Mouse (Mus musculus) liver, embryonic 13.5 days (tissue): ENCODE data around the gene Alkal2. TPM values are rescaled to one million over a fixed set of nuclear protein-coding genes. Genes with fewer than 3 reads are reported as not detected.

Experiments
- ATAC-seq: fragments of 200-750 bp; cut with Nextera tagmentation; 2 replicates; pipeline ENCODE4 v1.8.0; 2017; ENCODE audit warnings: low read depth, mild to moderate bottlenecking, moderate number of reproducible peaks, moderate library complexity
- DNase-seq: peaks from one replicate; pipeline ENCODE4 v3.0.0; 2022
- H3K27ac ChIP-seq: fragments of 300-500 bp; sonication (generic); 2 replicates; pipeline ENCODE4 v1.5.1; 2015; ENCODE audit warnings: moderate library complexity, mild to moderate bottlenecking, inconsistent platforms
- H3K27me3 ChIP-seq: fragments of 300-500 bp; sonication (generic); 2 replicates; pipeline ENCODE4 v1.6.1; 2015; ENCODE audit warnings: mild to moderate bottlenecking, inconsistent platforms
- H3K36me3 ChIP-seq: fragments of 300-500 bp; sonication (generic); 2 replicates; pipeline ENCODE4 v1.6.1; 2015; ENCODE audit warnings: mild to moderate bottlenecking, inconsistent platforms
- H3K4me1 ChIP-seq: fragments of 300-500 bp; sonication (generic); replicated peaks from 2 replicates; pipeline ENCODE4 v1.6.1; 2015; ENCODE audit warnings: inconsistent platforms
- H3K4me2 ChIP-seq: fragments of 300-500 bp; sonication (generic); 2 replicates; pipeline ENCODE4 v1.6.1; 2015; ENCODE audit warnings: inconsistent platforms, mild to moderate bottlenecking, moderate library complexity
- H3K4me3 ChIP-seq: fragments of 300-500 bp; sonication (generic); replicated peaks from 2 replicates; pipeline ENCODE4 v1.5.1; 2015; ENCODE audit warnings: mild to moderate bottlenecking, inconsistent platforms
- H3K9ac ChIP-seq: fragments of 300-500 bp; sonication (generic); 2 replicates; pipeline ENCODE4 v1.6.1; 2015; ENCODE audit warnings: mild to moderate bottlenecking, inconsistent platforms
- H3K9me3 ChIP-seq: fragments of 300-500 bp; sonication (generic); replicated peaks from 2 replicates; pipeline ENCODE4 v1.6.1; 2016; ENCODE audit warnings: inconsistent platforms
- WGBS: fragments of 180-500 bp; shearing (Covaris S2); methylation state at CpG from one replicate; pipeline ENCODE4 v1.1.7; 2015; ENCODE audit not compliant: insufficient replicate concordance; 5-methylcytosine and 5-hydroxymethylcytosine counted together
- polyA plus RNA-seq: library from polyadenylated mRNA; unstranded; fragments of >200 nt; fragmentation: Nextera tagmentation; extraction: Ambion mirVana; gene quantifications from 2 replicates; pipeline ENCODE4 v1.2.1, GENCODE M21; 2015

The Alkal2 gene
- polyA plus RNA-seq = 0.09 TPM in 1 of 2 replicates, not detected in the other

DNA sequence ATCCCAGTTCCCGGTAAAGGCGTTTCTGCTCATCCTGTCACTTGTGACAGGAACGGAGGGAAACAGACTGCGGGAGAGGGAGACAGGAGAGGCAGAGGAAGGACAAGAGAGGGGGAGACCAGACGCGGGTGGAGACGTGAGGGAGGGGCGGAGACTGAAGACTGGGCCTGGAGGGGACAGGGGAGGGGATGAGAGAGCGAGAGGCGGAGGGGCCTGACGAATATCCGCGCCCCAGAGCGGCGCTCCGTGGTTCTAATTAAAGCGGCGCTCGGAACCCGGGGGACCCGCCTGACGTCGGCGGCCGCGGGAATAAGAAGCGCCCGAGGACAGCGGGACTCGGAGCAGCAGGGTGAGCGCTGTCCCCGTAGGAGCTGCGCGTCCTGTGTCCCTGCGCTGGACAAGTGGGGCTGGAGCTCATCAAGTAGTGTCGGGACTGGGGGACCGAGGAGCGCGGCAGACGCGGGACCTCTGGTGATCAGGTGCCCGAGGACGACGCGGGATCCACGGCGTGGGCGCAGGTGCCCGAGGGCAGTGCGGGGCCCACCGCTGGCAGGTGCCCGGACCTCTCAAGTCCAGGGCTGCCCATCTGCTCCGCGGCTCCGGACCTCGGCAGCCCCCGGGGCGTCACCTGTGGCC, at the start of gene Alkal2:
TSS of gene Alkal2 (plus strand) at position 337 of the 636 bp plus-strand sequence.
- Histone ChIP-seq H3K36me3 (no peaks in the 10 kb centered on the region), H3K27ac (no peak within 1 kb of the TSS), H3K4me3 (peak within 1 kb of the TSS; percentile 41), H3K9me3 (no peaks in the 10 kb centered on the region), H3K27me3 (peaks cover 77% of the 10 kb centered on the region), H3K4me2 (peak within 1 kb of the TSS; percentile 53), H3K4me1 (peaks cover 23% of the 10 kb centered on the region), H3K9ac (no peak within 1 kb of the TSS)
- no peak for DNase-seq
- WGBS = 2% methylated on average over 51 of the region's 58 CpGs
- ATAC-seq = no peak

DNA sequence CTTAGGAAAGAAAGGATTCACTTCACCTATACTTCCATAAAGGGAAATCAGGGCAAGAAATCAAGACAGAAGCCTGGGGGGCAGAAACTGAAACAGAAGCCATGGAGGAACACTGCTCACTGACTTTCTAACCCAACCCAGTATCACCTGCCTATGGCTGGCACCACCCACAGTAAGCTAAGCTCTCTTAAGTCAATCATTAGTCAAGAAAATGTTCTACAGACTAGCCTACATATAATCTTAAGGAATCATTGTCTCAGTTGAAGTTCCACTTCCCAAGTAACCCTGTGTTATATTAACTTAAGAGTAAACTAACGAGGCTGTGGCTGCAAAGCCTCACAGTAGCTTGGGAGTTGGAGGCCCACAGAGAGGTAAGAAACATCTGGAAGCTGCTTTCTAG, 35.6 kb upstream of the Alkal2 start:
- WGBS = 48% methylated on average over 1 of the region's 1 CpGs

DNA sequence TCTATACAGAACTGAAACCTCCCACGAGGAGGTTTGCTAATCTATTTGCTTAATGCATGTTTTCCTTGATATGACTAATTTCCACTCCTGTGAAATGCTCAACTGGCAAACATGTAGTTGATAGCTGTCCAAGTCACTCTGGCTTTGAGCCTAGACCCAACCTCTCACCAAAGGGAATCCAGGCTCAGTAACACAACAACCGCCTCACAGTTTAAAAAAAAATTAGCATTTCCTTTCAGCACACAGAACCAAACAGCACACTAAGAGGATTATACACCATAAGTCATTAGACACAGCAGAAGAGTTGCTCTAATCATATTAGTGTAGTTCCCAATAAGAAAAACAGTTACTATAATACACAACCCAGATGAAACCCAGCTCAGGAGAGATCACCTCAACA, 33.2 kb upstream of the Alkal2 start:
- 54% methylated on average over 2 of the region's 2 CpGs for WGBS
- Histone ChIP-seq H3K27ac (no peak overlapping the region), H3K27me3 (no peaks in the 10 kb centered on the region), H3K36me3 (no peaks in the 10 kb centered on the region), H3K9me3 (no peaks in the 10 kb centered on the region), H3K9ac (no peak overlapping the region), H3K4me3 (no peak overlapping the region), H3K4me2 (no peak overlapping the region), H3K4me1 (no peaks in the 10 kb centered on the region)
- ATAC-seq (no peak), DNase-seq (no peak)

More for the DNA sequence above, 35.6 kb upstream of the Alkal2 start:
- no peaks in the 10 kb centered on the region for H3K4me1 ChIP-seq
- no peak overlapping the region for H3K9ac ChIP-seq
- H3K4me3 ChIP-seq = no peak overlapping the region
- ATAC-seq (no peak), DNase-seq (no peak)
- H3K27ac ChIP-seq = no peak overlapping the region
- H3K27me3 ChIP-seq = no peaks in the 10 kb centered on the region
- H3K36me3 ChIP-seq = no peaks in the 10 kb centered on the region
- no peaks in the 10 kb centered on the region for H3K9me3 ChIP-seq
- H3K4me2 ChIP-seq = no peak overlapping the region

DNA sequence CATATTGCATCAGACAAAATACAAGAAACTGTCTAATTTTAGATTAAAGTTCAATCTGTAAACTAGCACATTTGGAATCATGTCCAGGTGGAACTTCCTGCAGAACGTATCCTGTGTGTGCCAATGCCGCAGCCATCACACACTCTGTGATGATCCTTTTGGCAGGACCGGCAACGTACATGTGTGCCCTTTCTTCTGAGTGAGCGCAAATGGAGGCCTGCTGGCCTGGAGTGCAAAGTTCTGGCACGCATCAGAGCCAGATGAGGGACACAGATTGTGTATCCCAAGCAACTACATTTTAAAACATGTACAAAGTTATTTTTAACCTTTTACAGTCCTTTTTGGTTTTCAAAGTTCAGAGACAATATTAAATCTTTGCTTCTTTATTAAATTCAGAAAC, 32.3 kb upstream of the Alkal2 start:
- no peak for ATAC-seq
- no peak for DNase-seq
- 76% methylated on average over 6 of the region's 6 CpGs for WGBS
- Histone ChIP-seq H3K4me3 (no peak overlapping the region), H3K9ac (no peak overlapping the region), H3K27me3 (no peaks in the 10 kb centered on the region), H3K36me3 (no peaks in the 10 kb centered on the region), H3K4me1 (no peaks in the 10 kb centered on the region), H3K27ac (no peak overlapping the region), H3K9me3 (no peaks in the 10 kb centered on the region), H3K4me2 (no peak overlapping the region)

DNA sequence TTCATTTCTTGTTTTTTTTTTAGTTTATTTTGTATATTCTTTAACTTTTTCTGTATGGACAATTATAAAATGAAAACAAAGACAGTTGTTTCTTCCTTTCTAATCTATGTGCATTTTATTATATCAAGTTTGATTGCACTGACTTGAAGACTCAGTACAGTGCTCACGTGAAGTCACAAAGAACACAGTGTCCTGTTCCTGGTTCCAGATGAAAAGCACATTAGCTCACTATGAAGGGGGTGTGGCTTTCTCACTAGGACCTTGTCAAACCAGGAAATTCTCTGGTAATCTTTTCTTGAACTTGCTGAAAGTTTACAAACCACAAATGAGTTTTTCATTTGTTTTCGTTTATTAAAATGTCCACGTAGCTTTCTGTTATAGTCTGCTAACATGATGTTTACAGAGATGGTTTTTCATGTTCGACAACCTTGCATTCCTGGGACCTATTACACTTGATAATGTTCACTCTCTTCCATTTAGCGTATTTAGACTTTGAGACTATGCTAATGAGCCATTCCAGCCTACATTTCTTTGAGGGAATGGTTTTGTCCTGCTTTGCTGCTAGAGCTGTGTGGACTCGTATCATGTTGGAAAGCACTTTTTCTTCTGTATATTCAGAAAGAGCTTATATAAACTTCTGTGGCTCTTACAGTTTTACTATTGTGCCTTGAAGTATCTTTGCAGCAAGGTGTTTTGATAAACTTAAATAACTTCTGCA, 28.5 kb upstream of the Alkal2 start:
- H3K4me2 ChIP-seq = no peak overlapping the region
- H3K4me1 ChIP-seq = no peaks in the 10 kb centered on the region
- DNase-seq = no peak
- H3K27ac ChIP-seq = no peak overlapping the region
- H3K4me3 ChIP-seq = no peak overlapping the region
- H3K9ac ChIP-seq = no peak overlapping the region
- no peaks in the 10 kb centered on the region for H3K27me3 ChIP-seq
- H3K36me3 ChIP-seq = no peaks in the 10 kb centered on the region
- WGBS = 60% methylated on average over 6 of the region's 6 CpGs
- ATAC-seq = no peak
- H3K9me3 ChIP-seq = no peaks in the 10 kb centered on the region

DNA sequence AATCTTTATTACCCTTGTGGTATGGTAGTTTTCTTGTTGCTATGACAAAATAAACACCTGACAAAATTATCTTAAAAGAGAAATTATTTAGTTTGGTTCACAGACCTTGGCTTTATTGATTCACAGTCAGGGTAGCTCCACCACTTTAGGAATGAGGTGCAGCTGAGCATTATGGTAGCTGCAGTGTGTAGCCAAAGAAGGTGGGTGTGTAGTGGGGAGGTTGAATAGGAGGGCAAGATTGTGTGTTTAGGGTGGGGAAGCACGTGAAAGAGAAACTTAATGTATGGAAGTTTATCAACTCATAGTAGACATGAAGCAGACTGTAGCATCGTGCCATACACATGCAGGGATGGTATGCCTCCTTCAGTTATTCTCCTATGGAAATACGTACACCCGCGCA, 27.9 kb upstream of the Alkal2 start:
- H3K9me3 ChIP-seq = no peaks in the 10 kb centered on the region
- H3K4me2 ChIP-seq = no peak overlapping the region
- no peak for DNase-seq
- no peak overlapping the region for H3K9ac ChIP-seq
- H3K27me3 ChIP-seq = no peaks in the 10 kb centered on the region
- H3K36me3 ChIP-seq = no peaks in the 10 kb centered on the region
- no peak for ATAC-seq
- H3K4me1 ChIP-seq = no peaks in the 10 kb centered on the region
- 76% methylated on average over 5 of the region's 5 CpGs for WGBS
- H3K4me3 ChIP-seq = no peak overlapping the region
- H3K27ac ChIP-seq = no peak overlapping the region

- Histone ChIP-seq H3K27ac (no peak overlapping the region), H3K4me1 (no peaks in the 10 kb centered on the region), H3K4me3 (no peak overlapping the region), H3K27me3 (no peaks in the 10 kb centered on the region), H3K9me3 (no peaks in the 10 kb centered on the region), H3K4me2 (no peak overlapping the region), H3K36me3 (no peaks in the 10 kb centered on the region), H3K9ac (no peak overlapping the region)
- WGBS = 50% methylated on average over 2 of the region's 2 CpGs
- ATAC-seq (no peak), DNase-seq (no peak)
These were observed 19.8 kb upstream of the Alkal2 start for GRCm38 (mm10) chr12:30864347-30864746.

DNA sequence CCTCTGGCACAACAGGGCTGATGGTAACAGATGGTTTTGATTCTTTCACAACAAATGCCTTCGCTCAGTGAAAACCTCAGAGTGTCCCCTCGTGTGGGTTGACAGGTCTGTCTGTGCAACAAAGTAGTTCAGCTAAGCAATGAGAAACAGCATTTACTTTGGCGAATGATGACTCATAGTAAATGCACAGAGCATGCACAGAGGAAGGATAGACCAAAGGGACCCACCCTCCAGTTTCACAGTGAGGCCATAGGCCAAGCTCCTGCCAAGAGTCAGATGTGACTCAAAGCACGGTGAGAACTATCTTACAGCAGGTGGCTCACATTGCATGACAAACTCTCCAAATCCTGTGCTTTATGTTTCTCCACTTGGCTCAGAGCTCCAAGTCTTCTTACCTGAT, 18.3 kb upstream of the Alkal2 start:
- Histone ChIP-seq H3K27ac (no peak overlapping the region), H3K27me3 (no peaks in the 10 kb centered on the region), H3K9me3 (no peaks in the 10 kb centered on the region), H3K4me2 (no peak overlapping the region), H3K4me1 (no peaks in the 10 kb centered on the region), H3K36me3 (no peaks in the 10 kb centered on the region), H3K9ac (no peak overlapping the region), H3K4me3 (no peak overlapping the region)
- no peak for ATAC-seq
- WGBS = 60% methylated on average over 4 of the region's 4 CpGs
- no peak for DNase-seq

- H3K4me2 ChIP-seq = no peak overlapping the region
- H3K36me3 ChIP-seq = no peaks in the 10 kb centered on the region
- no peak overlapping the region for H3K4me3 ChIP-seq
- 53% methylated on average over 6 of the region's 6 CpGs for WGBS
- no peak overlapping the region for H3K27ac ChIP-seq
- H3K27me3 ChIP-seq = peaks cover 52% of the 10 kb centered on the region
- H3K9me3 ChIP-seq = no peaks in the 10 kb centered on the region
- H3K9ac ChIP-seq = no peak overlapping the region
- H3K4me1 ChIP-seq = peaks cover 6% of the 10 kb centered on the region
- ATAC-seq (no peak), DNase-seq (no peak)
These were observed 4.7 kb upstream of the Alkal2 start for GRCm38 (mm10) chr12:30879447-30879846.

DNA sequence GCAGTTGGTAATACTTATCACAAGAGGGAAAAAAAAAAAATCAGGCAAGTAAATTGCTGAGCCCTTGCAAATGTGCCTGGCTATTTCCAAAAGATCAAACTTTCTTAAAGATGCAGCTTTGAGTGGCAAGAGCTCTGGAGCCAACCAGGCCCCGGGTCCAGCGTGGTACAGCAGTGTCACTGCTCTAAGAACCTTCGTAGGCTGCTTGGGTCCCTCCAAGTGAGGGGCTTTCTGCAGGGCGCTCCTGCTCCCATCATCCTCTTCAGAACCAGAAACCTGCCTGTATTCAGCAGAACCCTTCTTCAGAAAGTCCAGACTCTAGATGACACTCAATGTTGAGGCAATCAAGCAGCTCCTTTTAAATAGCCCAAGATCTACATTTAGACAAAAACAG, 533 bp upstream of the Alkal2 start:
- Histone ChIP-seq H3K27ac (no peak overlapping the region), H3K36me3 (no peaks in the 10 kb centered on the region), H3K4me3 (0 out of 2 replicates have a peak overlapping the region, but pooled peaks have one; percentile 41), H3K9ac (no peak overlapping the region), H3K4me2 (peak overlapping the region; percentile 53; the same call in 1 of the 2 replicates), H3K9me3 (no peaks in the 10 kb centered on the region), H3K4me1 (peaks cover 22% of the 10 kb centered on the region), H3K27me3 (peaks cover 78% of the 10 kb centered on the region)
- ATAC-seq = no peak
- no peak for DNase-seq
- 23% methylated on average over 4 of the region's 4 CpGs for WGBS

DNA sequence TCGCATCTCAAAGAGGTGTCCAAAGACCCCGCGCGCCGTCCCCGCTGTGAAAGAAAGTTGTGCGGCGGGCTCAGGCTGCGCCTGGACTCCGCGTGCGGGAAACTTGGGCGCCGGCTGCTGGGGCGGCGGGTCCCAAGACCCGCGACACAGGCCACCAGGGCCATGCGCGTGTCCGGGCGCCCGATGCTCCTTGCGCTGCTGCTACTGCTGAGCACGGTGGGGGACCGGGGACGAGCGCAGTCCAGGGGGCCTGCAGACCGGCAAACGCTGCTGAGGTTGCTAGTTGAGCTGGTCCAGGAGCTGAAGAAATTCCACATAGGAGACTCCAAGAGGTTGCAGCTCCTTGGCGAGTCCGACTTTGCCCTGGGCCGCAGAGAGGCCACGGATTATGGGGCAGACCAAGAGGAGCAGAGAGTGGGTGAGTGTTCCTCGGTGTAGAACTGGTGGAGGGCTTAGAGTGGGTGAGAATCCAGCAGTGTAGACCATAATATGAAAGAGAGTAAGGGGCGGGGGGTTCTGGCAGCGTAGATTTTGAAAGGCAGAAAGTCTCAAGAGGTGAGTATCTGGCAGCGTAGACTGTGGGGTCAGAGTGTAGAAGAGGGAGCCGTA, 604 bp downstream of the Alkal2 start:
- Histone ChIP-seq H3K9me3 (no peaks in the 10 kb centered on the region), H3K36me3 (no peaks in the 10 kb centered on the region), H3K4me3 (peak overlapping the region; percentile 41), H3K4me1 (peaks cover 23% of the 10 kb centered on the region), H3K27me3 (peaks cover 71% of the 10 kb centered on the region), H3K4me2 (peak overlapping the region; percentile 53), H3K27ac (no peak overlapping the region), H3K9ac (no peak overlapping the region)
- WGBS = 7% methylated on average over 39 of the region's 39 CpGs
- DNase-seq (no peak), ATAC-seq (no peak)
